Mouse (Mus musculus): ENCODE data around the gene Add3.
A peak's percentile ranks its signal among the peaks of the same experiment; 100 is the strongest.

Gene Add3

DNA sequence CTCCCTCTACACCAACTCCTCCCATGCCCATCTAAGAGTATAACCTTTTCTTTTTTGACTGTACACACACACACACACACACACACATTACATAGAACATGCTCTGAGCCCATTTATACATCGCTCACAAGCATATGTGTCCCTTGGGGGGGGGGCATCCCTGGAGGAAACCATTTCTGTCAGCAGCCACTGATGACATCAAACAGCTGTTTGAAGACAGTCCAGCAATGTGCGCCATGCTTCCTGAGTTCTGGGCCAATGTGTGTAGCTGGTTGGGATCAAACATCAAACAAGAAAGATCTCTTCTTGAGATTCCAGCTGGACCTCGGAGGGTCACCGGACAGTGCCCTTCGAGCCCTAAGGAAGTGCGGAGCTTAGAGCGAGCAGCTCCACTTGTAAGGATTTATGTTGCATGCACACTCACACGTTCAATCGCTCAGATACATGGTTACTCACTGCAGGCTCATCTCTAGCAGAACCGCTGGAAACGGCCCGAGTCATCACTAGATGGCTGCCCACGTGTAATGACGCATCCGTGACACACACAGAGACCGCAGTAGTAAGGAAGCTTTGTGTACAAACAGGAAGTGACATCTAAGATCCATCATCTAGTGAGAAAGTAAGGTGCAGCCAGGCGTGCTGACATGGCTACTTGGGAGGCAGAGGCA, 132.9 kb downstream of the Add3 start:
- DNase-seq (ENCODE audit: low read depth, low spot score): no peak

DNA sequence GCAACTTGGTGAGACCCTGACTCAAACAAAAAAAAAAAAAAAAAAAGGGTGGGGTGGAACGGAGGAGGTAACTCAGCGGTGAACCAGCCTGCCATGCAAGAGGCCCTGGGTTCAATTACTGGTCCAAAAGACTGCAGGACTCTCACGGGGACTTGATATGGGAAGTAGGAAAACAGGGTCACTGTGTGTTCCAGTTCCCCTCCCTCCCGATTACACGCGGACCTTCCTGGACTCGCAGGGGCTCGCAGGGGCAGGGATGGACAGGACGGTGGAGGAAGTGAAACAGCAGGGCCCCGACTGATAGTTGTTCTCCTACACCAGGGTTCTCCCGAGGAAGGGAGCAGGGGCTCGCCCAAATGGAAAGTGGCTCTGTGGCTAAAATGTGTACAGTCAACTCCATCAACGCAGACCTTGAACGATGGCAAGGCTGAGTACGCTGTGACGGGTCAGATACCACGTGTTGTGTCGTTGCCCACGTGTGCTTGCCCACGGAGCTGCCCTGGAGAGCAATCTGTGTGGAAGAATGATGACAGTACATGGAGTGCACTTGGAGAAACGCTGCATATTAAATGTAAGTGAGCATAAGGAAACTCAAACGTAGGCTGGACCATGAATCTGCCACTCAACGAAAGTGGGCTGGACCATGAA, 133.7 kb downstream of the Add3 start:
- DNase-seq (ENCODE audit: low read depth, low spot score): no peak

DNA sequence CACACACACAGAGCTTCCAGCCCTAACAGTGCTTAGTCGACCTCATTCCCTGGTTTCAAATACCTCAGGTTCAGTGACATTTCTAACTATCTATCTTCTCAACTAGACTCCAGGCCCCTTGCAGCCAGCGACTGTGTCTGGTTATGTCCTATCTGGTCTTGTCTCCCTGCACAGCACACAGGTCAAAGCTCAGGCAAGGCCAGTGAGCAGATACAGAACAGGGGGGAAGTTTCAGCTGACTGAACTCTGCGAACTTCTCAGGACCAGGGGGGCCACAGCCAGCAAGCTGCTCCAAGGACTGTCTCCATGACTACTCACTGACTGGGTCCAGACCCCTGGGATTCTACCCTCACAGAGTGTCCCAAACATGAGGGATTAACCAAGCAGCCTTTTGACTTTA, 135.0 kb downstream of the Add3 start:
- DNase-seq (ENCODE audit: low read depth, low spot score): no peak

DNA sequence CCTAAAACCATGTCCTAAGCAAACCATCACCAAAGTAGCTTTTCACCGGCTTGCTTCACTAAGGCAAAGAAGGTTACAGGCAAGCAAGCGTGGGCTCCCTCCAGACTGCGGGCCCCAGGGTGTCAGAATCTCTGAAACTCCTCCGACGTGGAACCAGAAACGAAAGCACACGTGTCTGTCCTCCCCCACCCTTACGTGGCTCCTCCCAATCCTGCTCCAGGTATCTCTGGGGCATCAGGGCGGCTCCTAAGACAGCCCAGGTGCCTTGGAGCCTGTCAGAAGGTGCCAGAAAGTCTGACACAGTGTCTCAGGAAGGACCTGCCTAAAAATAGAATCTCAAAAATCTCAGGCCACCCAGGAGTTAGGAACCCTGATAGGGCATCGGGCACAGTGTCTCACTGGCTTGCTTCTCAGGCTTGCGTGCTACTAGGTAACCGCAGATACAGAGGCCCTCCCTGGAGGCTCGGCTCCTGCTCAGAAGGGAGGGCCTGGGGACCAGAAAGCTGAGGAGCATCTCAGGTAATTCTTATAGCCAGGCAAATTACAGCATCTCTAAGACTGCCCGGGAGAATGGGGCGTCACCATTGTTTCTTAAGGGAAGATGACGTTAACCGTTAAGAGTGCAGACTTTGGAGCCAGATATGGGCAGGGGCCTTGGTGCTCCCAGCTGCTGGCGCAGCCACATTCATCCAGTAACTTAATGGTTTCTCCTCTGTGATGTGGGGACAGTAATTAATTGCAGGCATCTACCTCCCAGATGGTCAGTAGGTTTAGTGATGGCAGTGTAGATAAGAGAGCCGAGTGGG, 136.9 kb downstream of the Add3 start:
- no peak for DNase-seq (ENCODE audit: low read depth, low spot score)

DNA sequence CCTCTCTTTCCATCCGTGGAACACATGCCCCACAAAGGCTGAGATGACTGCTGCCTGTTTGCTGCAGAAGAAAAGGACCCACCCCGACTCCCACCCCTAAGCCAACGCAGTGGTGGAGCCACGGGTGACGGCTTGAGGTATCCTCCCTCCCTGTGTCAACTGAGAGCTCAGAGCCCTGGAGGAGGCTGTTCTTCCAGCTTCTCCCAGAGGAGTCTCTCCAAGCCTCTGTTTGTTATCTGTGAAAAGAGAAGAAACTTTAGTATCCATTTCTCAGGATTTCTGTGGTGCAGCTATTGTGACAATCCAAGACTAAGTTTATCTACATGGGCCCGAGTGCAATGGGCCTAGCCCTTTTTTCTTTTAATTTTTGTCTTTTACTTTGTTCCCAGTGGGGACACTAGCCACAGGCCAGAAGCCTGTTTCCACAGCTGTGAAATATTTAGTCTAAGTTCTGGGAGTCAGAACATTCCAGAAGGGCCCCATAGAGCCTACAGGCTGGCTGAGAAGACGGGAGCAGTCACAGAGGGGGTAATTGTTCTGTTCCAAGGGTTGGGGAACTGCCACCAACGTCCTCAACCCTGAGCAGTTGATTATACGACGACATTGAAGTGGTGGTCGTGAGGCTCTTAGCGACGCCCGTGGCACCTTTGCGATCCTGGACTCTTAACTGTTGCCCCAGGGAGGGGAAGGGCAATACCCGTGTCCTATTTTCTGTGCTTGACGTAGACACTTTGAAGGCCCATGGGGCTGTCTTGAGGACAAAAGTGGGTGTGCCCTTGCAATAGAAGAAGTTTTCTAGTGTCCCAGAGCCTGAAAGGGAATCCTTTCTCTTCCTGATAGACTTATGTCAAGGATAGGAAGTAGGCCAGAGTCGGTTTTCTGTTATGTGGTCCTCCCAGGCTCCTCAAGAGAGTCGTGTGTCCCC, 138.5 kb downstream of the Add3 start:
- DNase-seq (ENCODE audit: low read depth, low spot score): no peak

DNA sequence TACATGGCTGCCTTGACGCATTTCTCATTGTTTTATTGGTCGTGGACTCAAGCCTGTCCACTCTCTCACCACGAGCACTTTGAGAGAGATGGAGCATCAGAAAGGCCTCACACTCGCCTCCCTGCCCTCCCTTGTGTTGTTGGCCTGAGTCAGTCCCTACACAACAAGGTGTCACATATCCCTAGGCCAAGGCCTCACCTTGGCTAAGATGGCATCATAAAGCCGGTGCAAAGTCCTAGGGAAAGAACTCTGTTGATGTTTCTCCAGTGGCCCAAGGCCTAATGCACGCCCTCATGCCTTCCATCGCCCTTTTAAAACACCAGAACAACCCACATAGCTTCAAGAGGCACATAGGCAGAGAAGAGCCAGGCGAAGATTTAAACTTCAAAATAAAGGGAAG, 140.0 kb downstream of the Add3 start:
- no peak for DNase-seq (ENCODE audit: low read depth, low spot score)

DNA sequence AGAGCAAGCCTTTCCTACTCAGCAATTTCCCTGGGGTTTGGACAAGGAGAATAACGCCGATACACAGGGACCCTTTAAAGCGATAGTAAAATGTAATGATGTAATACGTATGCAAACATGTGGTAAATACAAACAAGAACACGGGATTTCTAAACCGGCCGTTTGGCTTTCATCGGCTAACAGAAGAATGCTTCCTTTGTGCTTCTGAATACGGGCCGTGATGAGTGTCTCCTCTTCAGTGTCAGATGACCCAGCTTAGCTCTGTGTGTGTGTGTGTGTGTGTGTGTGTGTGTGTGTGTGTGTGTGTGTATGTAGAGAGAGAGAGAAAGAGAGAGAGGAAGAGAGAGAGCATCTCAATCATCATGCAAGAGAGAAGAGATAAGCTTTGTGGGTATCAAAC, 142.3 kb downstream of the Add3 start:
- peak; percentile 22 for DNase-seq (ENCODE audit: low read depth, low spot score)

DNA sequence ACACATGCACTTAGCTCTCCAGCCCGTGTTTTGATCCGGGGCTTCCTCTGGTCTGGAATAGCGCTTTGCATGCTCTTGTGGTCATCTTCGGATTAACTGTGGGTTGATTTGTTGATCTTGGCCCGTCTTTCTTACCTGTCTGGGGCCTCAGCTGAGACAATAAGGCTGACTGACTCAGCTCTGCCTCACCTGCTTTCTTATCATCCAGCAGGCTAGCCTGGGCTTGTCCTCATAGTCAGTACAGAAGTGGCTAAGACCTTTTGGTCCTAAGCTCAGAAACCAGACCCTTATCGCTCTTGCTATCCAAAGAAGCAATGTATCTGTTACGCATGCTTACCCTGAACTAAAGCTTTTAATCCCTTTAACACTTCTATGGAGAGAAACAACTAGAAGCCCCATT, 143.5 kb downstream of the Add3 start:
- DNase-seq (ENCODE audit: low read depth, low spot score): no peak

DNA sequence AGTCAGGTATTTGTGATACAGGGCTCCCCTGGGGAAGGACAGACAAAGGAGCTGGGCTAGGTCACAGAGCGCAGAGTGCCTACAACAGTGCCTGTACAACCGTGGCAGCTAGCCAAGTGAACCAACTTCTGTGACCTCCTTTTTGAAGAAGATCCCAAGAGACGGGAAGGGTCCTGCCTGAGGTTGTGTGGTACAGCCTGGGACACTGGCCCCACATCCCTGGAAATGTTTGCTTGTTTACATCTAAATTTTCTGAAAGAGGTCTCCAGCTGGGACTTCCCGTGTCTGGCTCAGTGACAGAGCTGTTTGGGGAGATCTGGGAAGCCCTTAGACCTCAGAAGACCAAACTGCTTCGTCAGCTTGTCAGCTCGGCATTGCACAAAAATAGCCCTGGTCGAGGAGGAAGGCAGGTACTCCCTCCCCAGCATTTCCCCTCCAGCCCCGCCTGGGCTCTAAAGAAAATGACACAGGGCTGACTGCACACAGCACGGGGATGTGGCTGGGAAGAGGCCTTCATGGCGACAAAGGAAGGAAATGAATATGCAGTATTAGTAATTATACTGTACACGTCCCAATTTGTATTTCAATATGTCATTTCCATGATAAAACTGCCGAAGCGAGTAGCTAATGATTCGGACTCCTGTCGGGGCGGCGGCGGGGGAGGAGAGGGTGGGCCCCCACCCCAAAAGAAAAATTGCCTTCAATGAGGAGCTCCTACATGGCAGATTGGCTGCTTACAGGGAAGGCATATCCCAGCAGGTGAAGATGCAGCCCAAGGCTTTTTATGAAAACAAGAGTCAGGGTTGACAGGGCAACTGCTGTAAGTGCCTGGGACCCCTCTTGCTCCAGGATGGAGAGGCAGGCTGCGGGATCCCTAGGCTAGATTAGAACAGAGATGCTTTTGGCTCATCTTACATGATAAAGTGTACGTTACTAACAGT, 144.3 kb downstream of the Add3 start:
- no peak for DNase-seq (ENCODE audit: low read depth, low spot score)

DNA sequence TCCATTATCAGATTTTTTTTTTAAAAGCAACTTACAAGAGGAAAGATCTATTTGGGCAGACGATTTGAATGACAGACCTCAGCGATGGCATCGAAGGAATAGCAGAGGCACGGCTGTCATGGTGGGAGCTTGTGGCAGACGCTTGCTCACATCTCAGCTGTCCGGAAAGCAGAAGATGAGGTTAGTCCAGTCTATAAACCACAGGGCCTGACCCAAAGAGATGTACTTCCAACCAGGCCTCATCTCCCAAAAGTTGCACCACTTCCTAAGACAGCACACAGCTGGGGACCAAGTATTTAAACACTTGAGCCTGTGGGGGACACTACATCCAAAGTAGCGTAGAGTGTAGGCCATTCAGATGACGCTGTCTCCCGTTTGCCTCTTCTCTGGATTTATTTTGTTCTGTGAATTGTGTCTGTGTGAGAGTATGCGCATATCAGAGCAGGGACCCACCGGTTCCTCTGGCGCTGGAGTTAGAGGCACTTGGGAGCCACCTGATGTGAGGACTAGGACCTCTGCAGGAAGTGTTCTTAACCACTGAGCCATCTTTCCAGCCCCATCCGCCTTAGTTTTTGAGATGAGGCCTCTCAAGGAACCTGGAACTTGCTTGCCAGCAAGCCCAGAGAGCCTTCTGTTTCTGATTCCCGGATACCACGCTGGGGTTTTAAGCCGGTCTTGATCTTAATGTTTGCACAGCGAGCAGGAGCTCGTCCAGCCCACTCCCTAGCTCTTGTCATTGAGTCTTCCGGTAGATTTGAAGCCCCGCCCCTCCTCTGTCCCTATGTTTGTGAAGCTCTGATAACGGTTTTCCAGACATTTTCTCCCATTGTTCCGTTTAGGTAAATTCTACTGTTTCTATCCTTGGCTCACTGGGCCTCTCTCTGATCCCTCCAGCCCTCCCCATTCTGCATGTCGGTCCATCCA, 156.3 kb downstream of the Add3 start:
- no peak for DNase-seq (ENCODE audit: low read depth, low spot score)

All from mesoderm, embryonic 11.5 days (tissue).